Mouse (Mus musculus) lung, embryonic 15.5 days (tissue): ENCODE measurements at regions not wholly inside any gene's neighbourhood (a gene's known extent, or its start where the extent isn't known, plus 50 kb on each side); places are given as distances from the start of the nearest gene placed in this dataset.

Experiments
- ATAC-seq: fragments of 200-750 bp; cut with Nextera tagmentation; 2 replicates; pipeline ENCODE4 v1.8.0; 2017; ENCODE audit warnings: moderate number of reproducible peaks, borderline replicate concordance; ENCODE audit not compliant: low FRiP score, low TSS enrichment; ENCODE audit errors: extremely low read depth
- H3K27ac ChIP-seq: fragments of 300-500 bp; sonication (generic); 2 replicates; pipeline ENCODE4 v1.5.1; 2015; ENCODE audit warnings: moderate library complexity, mild to moderate bottlenecking, inconsistent platforms
- H3K27me3 ChIP-seq: fragments of 300-500 bp; sonication (generic); 2 replicates; pipeline ENCODE4 v1.6.1; 2015; ENCODE audit warnings: inconsistent platforms
- H3K36me3 ChIP-seq: fragments of 300-500 bp; sonication (generic); 2 replicates; pipeline ENCODE4 v1.6.1; 2015; ENCODE audit warnings: inconsistent platforms
- H3K4me1 ChIP-seq: fragments of 300-500 bp; sonication (generic); 2 replicates; pipeline ENCODE4 v1.6.1; 2015; ENCODE audit warnings: inconsistent platforms
- H3K4me2 ChIP-seq: fragments of 300-500 bp; sonication (generic); 2 replicates; pipeline ENCODE4 v1.6.1; 2015; ENCODE audit warnings: inconsistent platforms, mild to moderate bottlenecking, moderate library complexity
- H3K4me3 ChIP-seq: fragments of 300-500 bp; sonication (generic); 2 replicates; pipeline ENCODE4 v1.5.1; 2015; ENCODE audit warnings: mild to moderate bottlenecking, inconsistent platforms
- H3K9ac ChIP-seq: fragments of 300-500 bp; sonication (generic); 2 replicates; pipeline ENCODE4 v1.6.1; 2015; ENCODE audit warnings: inconsistent platforms
- H3K9me3 ChIP-seq: fragments of 300-500 bp; sonication (generic); 2 replicates; pipeline ENCODE4 v1.6.1; 2016; ENCODE audit warnings: inconsistent platforms
- WGBS: fragments of 180-500 bp; shearing (Covaris S2); methylation state at CpG from one replicate; pipeline ENCODE4 v1.1.7; 2015; 5-methylcytosine and 5-hydroxymethylcytosine counted together

DNA sequence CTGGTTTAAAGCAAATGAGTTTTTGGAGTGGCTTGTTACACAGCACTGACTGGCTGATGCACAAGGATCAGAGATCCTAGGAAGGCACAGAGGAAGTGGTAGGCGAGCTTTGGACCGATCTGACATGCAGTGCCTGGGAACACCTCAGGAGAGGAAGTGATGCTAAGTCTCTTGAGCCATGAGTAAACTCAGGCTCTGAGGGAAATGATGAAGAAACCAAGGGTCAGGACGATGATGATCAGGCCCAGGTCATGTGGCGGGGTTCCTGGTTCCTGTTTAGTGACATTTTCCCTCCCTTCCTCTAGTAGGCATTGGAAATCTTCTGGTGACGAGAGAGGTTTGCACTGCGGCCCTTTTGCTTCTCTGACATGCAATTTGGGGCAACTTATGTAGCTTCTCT is 208.7 kb downstream of the 4933412E24Rik start:
- Histone ChIP-seq H3K4me2 (no peak overlapping the region), H3K9ac (no peak overlapping the region), H3K4me3 (no peak overlapping the region), H3K27me3 (no peaks in the 10 kb centered on the region), H3K36me3 (no peaks in the 10 kb centered on the region), H3K9me3 (no peaks in the 10 kb centered on the region), H3K4me1 (no peaks in the 10 kb centered on the region), H3K27ac (no peak overlapping the region)
- no peak for ATAC-seq
- 84% methylated on average over 6 of the region's 6 CpGs for WGBS

DNA sequence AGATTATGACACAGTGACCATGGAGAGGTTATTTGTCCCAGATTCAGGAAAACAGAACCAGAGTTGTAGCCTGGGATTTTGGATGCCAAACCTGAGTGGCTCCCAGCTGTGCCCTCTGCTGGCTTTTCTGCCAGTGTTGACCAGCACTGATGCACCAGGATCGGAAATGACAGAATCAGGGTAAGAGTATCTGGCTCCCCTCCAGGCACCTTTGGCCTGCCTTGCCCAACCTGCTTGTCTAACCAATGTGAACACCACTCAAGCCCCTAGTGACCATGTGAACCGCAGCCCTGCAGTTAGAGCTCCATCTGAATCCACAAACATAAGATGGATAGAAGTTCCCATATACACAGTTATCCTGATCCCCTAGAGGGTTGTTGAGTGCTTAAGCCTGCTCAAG is 210.6 kb downstream of the 4933412E24Rik start:
- no peak overlapping the region for H3K4me2 ChIP-seq
- WGBS: 86% methylated on average over 2 of the region's 2 CpGs
- H3K27ac ChIP-seq: no peak overlapping the region
- H3K9me3 ChIP-seq: no peaks in the 10 kb centered on the region
- no peaks in the 10 kb centered on the region for H3K36me3 ChIP-seq
- H3K9ac ChIP-seq: no peak overlapping the region
- H3K4me3 ChIP-seq: no peak overlapping the region
- H3K4me1 ChIP-seq: no peaks in the 10 kb centered on the region
- no peaks in the 10 kb centered on the region for H3K27me3 ChIP-seq
- no peak for ATAC-seq

DNA sequence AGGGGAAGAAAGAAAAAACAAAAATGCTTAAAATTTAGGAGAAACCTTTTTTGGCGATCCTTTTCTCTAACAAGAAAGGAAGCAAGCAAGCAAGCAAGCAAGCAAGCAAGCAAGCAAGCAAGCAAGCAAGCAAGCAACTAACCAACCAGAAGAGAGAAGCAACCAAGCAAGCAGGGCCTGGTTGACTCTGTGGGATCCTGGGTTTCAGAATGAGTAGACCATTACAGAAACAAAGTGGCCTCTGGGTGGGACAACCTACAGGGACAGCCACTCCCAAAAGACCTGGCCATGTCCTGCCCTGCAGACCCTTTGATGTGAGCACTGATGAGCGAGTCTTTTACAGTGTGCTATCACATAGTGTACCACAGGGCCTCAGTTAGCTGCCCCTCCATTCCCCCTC is 211.6 kb downstream of the 4933412E24Rik start:
- Histone ChIP-seq H3K4me1 (no peaks in the 10 kb centered on the region), H3K9ac (no peak overlapping the region), H3K27me3 (no peaks in the 10 kb centered on the region), H3K9me3 (no peaks in the 10 kb centered on the region), H3K4me2 (no peak overlapping the region), H3K4me3 (no peak overlapping the region), H3K27ac (no peak overlapping the region), H3K36me3 (no peaks in the 10 kb centered on the region)
- WGBS: 91% methylated on average over 2 of the region's 2 CpGs
- no peak for ATAC-seq

DNA sequence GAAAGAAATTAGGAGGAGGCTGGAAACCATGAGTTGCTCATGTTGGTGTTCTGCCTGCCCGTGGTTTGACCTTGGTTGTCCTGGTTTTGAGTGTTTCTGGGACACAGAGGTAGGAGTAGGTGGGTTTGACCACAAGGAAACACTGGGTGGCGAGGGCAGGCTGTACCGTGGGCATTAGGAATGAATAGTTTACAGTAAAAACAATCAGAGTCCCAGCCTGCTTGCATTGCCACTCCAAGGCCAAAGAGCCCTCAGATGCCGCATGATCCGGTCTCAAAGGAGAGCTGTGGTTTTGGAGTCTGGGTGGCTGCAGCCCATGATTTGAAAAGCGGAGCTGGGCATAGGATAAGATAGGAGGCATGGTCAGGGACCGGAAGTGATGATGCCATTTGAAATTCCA is 212.0 kb downstream of the 4933412E24Rik start:
- H3K4me1 ChIP-seq: no peaks in the 10 kb centered on the region
- no peak for ATAC-seq

DNA sequence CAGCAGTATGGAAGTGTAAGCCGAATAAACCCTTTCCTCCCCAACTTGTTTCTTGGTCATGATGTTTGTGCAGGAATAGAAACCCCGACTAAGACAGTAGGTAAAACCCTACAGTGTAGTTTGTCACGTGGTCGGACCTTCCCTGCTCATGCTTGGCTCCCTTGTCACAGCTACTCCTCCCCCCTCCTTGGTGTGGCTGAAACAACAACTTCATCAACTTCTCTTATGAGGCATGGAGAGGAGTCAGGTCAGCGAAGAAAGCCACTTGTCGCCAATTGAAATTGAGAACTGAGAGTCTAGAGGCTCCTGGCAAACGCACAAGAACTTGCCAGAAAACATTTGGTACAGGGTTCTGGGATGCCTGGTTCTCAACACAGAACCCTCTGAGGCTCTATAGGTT is 214.1 kb downstream of the 4933412E24Rik start:
- Histone ChIP-seq H3K9me3 (no peaks in the 10 kb centered on the region), H3K4me3 (no peak overlapping the region), H3K4me2 (no peak overlapping the region), H3K36me3 (no peaks in the 10 kb centered on the region), H3K4me1 (no peaks in the 10 kb centered on the region), H3K27ac (no peak overlapping the region), H3K9ac (no peak overlapping the region), H3K27me3 (no peaks in the 10 kb centered on the region)
- ATAC-seq: no peak
- 73% methylated on average over 7 of the region's 7 CpGs for WGBS

More for the DNA sequence above, 212.0 kb downstream of the 4933412E24Rik start:
- Histone ChIP-seq H3K36me3 (no peaks in the 10 kb centered on the region), H3K9ac (no peak overlapping the region), H3K4me3 (no peak overlapping the region), H3K4me2 (no peak overlapping the region), H3K9me3 (no peaks in the 10 kb centered on the region), H3K27me3 (no peaks in the 10 kb centered on the region), H3K27ac (no peak overlapping the region)
- 83% methylated on average over 7 of the region's 7 CpGs for WGBS

DNA sequence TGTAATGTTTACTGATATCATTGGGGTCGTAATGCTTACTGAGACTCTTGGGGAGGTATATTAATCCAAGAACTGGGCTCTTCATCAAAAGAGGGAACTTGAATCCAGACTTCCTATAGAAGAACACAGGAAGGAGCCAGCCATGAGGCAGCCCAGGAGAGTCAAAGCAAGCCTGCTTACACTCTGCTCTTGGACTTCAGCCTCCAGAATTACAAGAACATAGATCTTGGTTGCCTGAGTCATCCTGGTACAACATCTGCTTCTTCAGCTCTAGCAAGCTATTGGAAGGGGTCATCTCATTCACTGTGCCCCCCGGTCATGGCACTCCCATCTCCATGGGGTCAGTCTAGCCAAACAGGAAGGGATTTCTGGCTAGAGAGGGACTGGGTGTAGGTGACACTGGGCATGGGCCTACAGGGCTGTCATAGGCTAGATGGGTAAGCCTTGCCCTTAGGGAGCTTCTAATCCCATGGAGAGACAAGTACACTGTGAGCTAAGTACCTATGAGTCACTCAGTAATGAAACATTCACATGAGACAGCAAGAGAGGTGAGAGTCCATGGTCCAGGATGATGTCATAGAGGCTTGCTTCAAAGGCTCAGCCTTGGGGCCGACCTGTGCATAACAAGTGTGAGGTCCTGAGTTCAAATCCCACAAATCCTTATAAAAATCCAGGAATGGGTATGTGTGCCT is 217.1 kb downstream of the 4933412E24Rik start:
- WGBS: 83% methylated on average over 3 of the region's 3 CpGs
- H3K9me3 ChIP-seq: no peaks in the 10 kb centered on the region
- no peaks in the 10 kb centered on the region for H3K27me3 ChIP-seq
- no peak for ATAC-seq
- H3K36me3 ChIP-seq: no peaks in the 10 kb centered on the region
- no peak overlapping the region for H3K4me2 ChIP-seq
- H3K4me3 ChIP-seq: no peak overlapping the region
- no peaks in the 10 kb centered on the region for H3K4me1 ChIP-seq
- no peak overlapping the region for H3K9ac ChIP-seq
- H3K27ac ChIP-seq: no peak overlapping the region

DNA sequence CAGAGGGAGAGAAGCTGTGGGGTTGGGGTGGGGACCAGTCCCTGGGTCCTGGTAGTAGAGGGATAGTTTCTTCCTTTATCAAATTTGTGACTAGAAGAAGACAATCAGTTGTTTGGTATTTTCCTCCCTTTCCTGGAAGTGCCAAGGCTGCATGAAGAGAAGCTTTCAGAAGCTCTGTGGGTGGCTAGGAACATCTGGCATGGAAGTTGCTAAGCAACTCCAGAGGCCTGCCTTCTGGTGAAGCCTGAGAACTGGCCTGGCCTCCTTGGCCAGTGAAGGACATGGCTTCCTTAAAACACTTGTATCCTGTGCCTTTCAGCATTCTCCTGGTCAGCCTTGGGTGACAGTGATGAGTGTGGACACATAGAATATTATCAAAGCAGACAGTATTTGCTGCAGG is 217.9 kb downstream of the 4933412E24Rik start:
- Histone ChIP-seq H3K27me3 (no peaks in the 10 kb centered on the region), H3K4me2 (no peak overlapping the region), H3K27ac (no peak overlapping the region), H3K9ac (no peak overlapping the region), H3K4me1 (no peaks in the 10 kb centered on the region), H3K36me3 (no peaks in the 10 kb centered on the region), H3K4me3 (no peak overlapping the region), H3K9me3 (no peaks in the 10 kb centered on the region)
- ATAC-seq: no peak

DNA sequence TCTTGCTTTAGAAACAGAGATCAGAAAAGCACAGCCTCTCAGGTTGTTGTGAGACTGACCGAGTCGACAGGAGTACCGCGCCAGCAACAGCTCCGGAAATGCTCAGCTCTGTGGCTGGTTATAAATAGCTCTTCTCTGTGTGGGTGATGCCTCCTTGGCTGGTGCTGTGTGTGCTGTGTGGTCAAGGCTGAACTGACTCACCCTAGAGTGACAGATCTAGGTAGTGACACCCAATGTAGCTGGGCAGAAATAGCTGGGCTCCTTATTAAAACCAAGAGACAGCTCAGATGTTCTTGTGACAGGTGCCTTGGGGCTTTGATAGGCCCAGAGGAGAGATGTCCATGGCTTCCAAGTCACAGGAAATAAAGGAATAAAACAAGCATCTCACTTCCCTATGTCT is 220.7 kb downstream of the 4933412E24Rik start:
- ATAC-seq: no peak
- Histone ChIP-seq H3K36me3 (no peaks in the 10 kb centered on the region), H3K4me3 (no peak overlapping the region), H3K4me1 (no peaks in the 10 kb centered on the region), H3K27ac (no peak overlapping the region), H3K27me3 (no peaks in the 10 kb centered on the region), H3K9ac (no peak overlapping the region), H3K9me3 (no peaks in the 10 kb centered on the region), H3K4me2 (no peak overlapping the region)
- WGBS: 72% methylated on average over 5 of the region's 5 CpGs

DNA sequence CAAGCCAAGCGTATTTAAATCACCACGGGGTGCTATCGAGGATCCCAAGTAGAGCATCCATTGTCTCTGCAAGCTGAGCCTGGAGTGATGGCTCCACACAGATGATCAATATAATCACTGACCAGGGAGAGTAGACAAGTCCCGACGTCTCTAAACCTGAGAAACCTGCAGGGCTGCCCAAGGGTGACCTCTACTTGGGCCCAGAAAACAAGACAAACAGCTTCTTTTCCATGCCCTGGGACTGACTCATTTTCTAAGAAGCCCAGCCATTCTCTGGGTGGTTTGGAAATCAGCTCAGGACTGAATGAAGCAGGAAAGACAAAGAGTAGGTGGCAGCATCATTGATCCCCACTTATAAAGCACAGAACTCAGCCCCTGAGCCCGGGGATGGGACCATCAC is 221.5 kb downstream of the 4933412E24Rik start:
- H3K4me2 ChIP-seq: no peak overlapping the region
- H3K27ac ChIP-seq: no peak overlapping the region
- H3K4me3 ChIP-seq: no peak overlapping the region
- ATAC-seq: no peak
- WGBS: 86% methylated on average over 6 of the region's 6 CpGs
- no peaks in the 10 kb centered on the region for H3K4me1 ChIP-seq
- H3K9ac ChIP-seq: no peak overlapping the region
- no peaks in the 10 kb centered on the region for H3K9me3 ChIP-seq
- no peaks in the 10 kb centered on the region for H3K36me3 ChIP-seq
- no peaks in the 10 kb centered on the region for H3K27me3 ChIP-seq

DNA sequence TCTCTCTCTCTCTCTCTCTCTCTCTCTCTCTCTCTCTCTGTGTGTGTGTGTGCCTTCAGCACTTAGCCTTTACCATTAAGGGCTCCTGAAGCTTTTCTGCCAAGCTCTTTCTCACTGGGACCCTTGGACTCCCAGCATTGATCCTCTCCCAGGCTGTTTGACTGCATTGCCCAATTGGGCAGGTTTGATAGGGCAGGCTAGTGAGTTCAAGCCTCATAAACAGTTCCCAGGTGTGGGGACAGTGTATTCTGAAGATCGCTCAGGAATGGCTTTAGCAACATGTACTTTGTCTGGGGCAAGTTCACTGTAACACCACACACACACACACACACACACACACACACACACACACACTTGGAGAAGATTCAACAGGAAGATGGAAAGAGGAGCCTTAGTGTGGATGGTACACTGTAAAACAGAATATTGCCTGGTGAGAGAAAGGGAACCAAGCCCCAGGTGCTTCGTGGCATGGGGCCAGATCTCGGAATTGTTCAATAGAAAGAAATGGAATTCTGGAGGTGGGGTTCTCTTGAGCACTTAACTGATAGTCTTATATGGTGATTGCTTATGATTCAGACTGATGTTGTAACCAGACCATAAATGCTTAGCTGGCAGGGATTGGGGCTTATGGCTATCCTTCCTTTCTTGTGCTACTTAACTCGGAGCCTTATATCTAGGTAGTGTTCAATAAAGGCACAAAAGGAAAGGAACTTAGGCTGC is 229.5 kb downstream of the 4933412E24Rik start:
- H3K4me3 ChIP-seq: no peak overlapping the region
- H3K4me1 ChIP-seq: peaks cover 21% of the 10 kb centered on the region
- no peak overlapping the region for H3K27ac ChIP-seq
- no peaks in the 10 kb centered on the region for H3K9me3 ChIP-seq
- H3K4me2 ChIP-seq: no peak overlapping the region
- ATAC-seq: no peak
- WGBS: 74% methylated on average over 4 of the region's 4 CpGs
- no peaks in the 10 kb centered on the region for H3K27me3 ChIP-seq
- H3K36me3 ChIP-seq: no peaks in the 10 kb centered on the region
- no peak overlapping the region for H3K9ac ChIP-seq

DNA sequence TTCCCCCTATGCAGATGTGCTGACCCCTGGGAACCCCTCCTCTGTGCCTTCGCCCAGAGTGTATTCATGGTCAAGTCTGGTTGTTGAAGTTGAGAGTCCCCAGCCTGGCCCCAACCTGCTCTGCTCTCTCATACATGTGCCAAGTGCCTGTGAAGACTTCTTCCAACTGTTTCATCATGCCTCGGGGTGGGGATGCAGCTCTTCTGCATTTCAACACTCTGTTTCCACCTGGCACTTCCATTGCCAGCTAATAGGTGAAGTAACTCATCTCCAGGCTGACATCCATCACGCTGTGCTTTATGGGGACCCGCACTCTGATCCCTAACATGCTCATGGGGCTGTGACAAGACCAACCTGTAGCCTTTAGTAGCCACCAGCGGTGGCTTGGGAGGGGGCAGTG is 230.4 kb downstream of the 4933412E24Rik start:
- Histone ChIP-seq H3K27me3 (no peaks in the 10 kb centered on the region), H3K4me1 (peaks cover 21% of the 10 kb centered on the region), H3K36me3 (no peaks in the 10 kb centered on the region), H3K9ac (no peak overlapping the region), H3K4me3 (no peak overlapping the region), H3K27ac (no peak overlapping the region), H3K4me2 (no peak overlapping the region), H3K9me3 (no peaks in the 10 kb centered on the region)
- WGBS: 86% methylated on average over 5 of the region's 5 CpGs
- no peak for ATAC-seq

DNA sequence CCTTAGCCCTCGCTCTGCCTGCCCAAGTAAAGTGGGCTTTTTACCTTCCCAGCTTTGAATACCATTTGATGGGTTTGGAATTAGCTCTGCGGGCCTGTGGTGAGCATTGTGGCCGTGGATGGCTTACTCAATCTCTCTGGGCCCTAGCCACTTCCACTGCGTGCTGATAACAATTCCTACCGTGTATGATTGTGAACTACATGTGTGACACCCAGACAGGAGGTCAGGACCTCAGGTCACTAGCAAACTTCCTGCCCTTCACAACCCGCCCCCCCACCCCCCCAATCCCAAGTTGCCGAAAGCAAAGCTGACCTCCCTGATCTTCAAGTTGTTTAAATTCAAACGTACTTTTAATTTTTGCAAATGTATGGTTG is 231.9 kb downstream of the 4933412E24Rik start:
- H3K9me3 ChIP-seq: no peaks in the 10 kb centered on the region
- peak overlapping the region; percentile 20; the same call in 1 of the 2 replicates for H3K4me2 ChIP-seq
- no peak overlapping the region for H3K27ac ChIP-seq
- H3K4me3 ChIP-seq: no peak overlapping the region
- H3K27me3 ChIP-seq: no peaks in the 10 kb centered on the region
- ATAC-seq: no peak
- H3K9ac ChIP-seq: no peak overlapping the region
- H3K36me3 ChIP-seq: no peaks in the 10 kb centered on the region
- 35% methylated on average over 8 of the region's 8 CpGs for WGBS
- peaks cover 21% of the 10 kb centered on the region for H3K4me1 ChIP-seq
